Mouse (Mus musculus) testis, adult 10 weeks (tissue): Measurements from ENCODE around the gene Cib2. TPM values are rescaled to one million over a fixed set of nuclear protein-coding genes. Genes with fewer than 3 reads are reported as not detected.

Source experiments
- polyA plus RNA-seq: library from polyadenylated mRNA; stranded (reverse); fragments of 350-450 nt; fragmentation: Illumina TruSeq; extraction: RNeasy Lipid Tissue Mini Kit (QIAGEN cat#74804); gene quantifications from one replicate; pipeline ENCODE4 v1.2.3, GENCODE M21; 2014; ENCODE audit warnings: low read depth, low replicate concordance

The Cib2 gene
- polyA plus RNA-seq = 0.53 TPM

GRCm38 (mm10) chr9:54559771-54560471 is at the start of gene Cib2:
TSS of gene Cib2 (minus strand) at chr9:54560218.

DNA sequence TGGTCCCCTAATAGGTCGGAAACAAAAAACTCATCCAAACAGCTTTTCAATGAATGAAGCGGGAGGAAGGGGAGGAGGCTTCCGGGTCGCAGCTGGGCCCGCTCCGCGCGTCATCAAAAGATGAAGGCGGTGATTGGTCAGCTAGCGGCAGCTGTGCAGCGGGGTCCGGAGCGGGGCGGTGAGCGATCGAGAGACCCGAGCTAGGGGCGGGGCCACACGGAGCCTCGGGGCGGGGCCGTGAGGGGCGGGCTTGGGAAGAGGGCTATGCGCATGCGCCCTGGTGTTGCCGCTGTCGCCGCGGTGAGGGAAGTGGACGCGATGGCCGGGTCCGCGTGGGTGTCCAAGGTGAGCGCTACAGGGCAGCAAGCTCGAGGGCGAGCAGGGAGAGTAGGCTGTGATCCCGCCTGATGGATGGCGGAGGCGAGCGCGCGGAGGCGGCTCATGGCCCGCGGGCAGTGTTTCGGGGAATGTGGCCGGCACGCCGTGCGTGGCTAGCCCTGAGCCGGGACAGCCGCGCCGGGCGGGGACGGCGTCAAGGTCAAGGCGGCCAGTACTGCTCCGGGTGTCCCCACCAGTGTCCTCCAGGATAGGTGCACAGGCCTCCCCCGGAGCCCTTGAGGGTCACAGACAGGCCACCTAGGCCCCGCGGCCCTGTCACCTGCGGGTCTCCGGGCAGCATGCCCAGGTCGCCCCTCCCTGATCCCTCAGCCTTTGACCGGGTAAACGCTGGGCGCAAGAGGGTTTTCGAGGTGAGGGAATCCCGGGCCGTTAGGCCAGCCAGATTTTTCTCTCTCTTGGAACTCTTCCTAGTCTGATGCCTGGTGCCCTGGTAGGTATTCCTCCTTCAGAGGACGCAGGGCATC is 26.4 kb upstream of the Cib2 start, which contains the start of gene Idh3a:
Gene Idh3a, plus strand, starts transcription at position 136 of the 863 bp plus-strand sequence.

GRCm38 (mm10) chr9:54538684-54539083 is 21.3 kb downstream of the Cib2 start, which contains the start of gene Sh2d7:
TSS of gene Sh2d7 (plus strand) at chr9:54538984.

DNA sequence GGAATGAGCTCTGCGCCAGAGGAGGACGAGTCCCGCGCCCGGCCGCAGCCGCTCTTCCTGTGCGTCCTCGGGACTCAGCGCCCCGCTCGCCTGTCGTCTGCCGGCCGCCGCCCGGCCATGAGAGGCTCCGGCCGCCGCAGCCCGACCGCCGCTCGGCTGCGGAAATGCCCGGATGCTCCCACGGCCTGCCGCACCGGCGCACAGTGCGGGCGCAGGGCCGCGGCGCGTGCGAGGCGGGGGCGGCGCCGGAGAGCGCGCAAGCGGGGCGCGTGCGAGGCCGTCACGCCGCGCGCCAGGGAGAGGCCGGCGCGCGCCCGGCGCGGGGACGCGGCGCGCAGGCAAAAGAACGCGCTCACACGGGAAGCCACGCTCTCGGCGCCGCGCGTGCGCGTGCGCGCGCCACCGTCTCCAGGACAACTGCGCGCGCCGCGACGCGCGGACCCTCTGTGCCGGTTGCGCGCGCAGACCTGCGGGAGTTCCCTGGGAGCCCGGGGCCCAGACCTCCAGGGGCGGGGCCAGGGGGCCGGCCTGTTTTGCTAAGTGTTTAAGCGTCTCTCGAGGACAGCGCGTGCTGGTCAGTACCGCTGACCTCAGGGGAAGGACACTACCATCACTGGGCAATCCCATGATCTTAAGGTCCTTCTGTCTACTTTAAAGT is 58.4 kb downstream of the Cib2 start, which contains the start of gene Dmxl2:
Gene Dmxl2, minus strand, starts transcription at position 174 of the 658 bp plus-strand sequence.

Other genes with a start within 250 kb of the Cib2 start
- gene Dmxl2, start 58.6 kb downstream of the Cib2 start, polyA plus RNA-seq = 38.2 TPM
- gene Sh2d7, start 21.2 kb downstream of the Cib2 start, polyA plus RNA-seq = 1.8 TPM
- 37.0 TPM for gene Idh3a, start 26.1 kb upstream of the Cib2 start, polyA plus RNA-seq
- gene Acsbg1, start 101.7 kb upstream of the Cib2 start, polyA plus RNA-seq = 15.5 TPM
- 340 TPM for gene Dnaja4, start 138.7 kb upstream of the Cib2 start, polyA plus RNA-seq
- gene Wdr61, start 174.3 kb upstream of the Cib2 start, polyA plus RNA-seq = 49.8 TPM
- gene Crabp1, start 204.5 kb upstream of the Cib2 start, polyA plus RNA-seq = 0.77 TPM